In the genomic region with DNA sequence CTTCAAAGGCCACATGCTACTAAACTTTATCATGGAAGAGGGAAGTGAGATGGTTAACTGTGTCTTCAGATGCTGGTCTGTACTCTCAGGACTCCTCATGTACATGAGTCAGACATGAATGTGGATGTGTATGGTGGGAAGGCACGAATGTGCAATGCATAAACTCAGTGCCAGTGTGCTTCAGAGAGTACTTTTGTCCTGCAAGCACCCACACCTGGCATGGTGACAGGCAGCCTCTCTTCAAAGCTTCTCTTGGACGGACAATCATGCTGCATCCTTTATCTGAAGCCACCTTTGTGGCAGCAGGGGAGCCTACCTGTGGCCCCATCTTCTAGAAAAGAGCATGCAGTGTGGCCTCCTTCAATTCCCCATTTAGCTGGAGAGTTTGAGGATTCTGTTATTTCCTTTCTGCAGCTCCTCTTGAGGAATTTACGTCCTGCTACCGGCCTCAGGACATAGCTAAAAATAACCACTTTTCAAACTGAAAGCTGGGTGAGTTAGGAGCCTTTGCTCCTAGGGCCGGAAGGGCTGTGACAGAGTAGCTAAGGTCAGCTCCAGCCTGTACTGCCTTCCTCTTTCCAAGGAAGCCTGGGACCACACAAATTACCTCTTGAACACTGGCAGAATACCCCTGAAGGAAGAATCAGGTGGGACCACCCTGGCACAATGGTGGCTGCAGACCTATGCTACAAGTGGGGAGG, we compare ENCODE assay signal across 12 mouse cellular contexts. TPM values are rescaled to one million over a fixed set of nuclear protein-coding genes. Genes with fewer than 3 reads are reported as not detected.
DNase-seq lines count a peak whose midpoint lies in the region; ATAC-seq and TF ChIP-seq lines count a peak whose summit lies in the region.
"Had no signal": no experiment of that assay in that cellular context is flagged by ENCODE, and none has a peak within 500 bp of the region (broad histone marks: within the 10 kb centered on the region; RNA-seq: fewer than 3 reads in every experiment).

No protein-coding gene starts in this region.

- DNase-seq in NIH3T3 (ENCODE audit: low read depth), result peak; percentile 26
- DNase-seq in kidney, adult 9 months, result peak; percentile 67
- DNase-seq in ovary, postnatal 36 days (ENCODE audit: low spot score), result no peak
- DNase-seq in embryo, embryonic 11 days, result no peak
- DNase-seq in thymus, postnatal 0 days (ENCODE audit: low spot score), result no peak

- ATAC-seq in intestine, embryonic 15.5 days, result no peak
- ATAC-seq in intestine, postnatal 0 days, result no peak
- ATAC-seq: midbrain, embryonic 16.5 days had no signal

- peaks cover 2% of the 10 kb centered on the region; the same call in 1 of the 2 replicates for H3K4me1 ChIP-seq in intestine, embryonic 15.5 days (replicated peaks)
- H3K4me1 ChIP-seq in intestine, postnatal 0 days (replicated peaks; ENCODE audit: control insufficient read depth, insufficient read depth, low read length), result no peaks in the 10 kb centered on the region
- peaks cover 19% of the 10 kb centered on the region for H3K4me1 ChIP-seq in cortical plate, adult 2 months (ENCODE audit: control insufficient read depth, insufficient read depth, low read length)

- peak overlapping the region; percentile 54; the same call in 1 of the 2 replicates for H3K27ac ChIP-seq in intestine, embryonic 15.5 days
- no peak overlapping the region for H3K27ac ChIP-seq in intestine, postnatal 0 days (ENCODE audit: low read depth, low read length)
- H3K27ac ChIP-seq in cortical plate, adult 2 months (ENCODE audit: insufficient read depth, low read length), result peak overlapping the region; percentile 74
- H3K27ac ChIP-seq: hindbrain, embryonic 15.5 days; limb, embryonic 12.5 days had no signal

- no peaks in the 10 kb centered on the region for H3K27me3 ChIP-seq in intestine, embryonic 15.5 days (replicated peaks)
- no peaks in the 10 kb centered on the region for H3K27me3 ChIP-seq in intestine, postnatal 0 days (replicated peaks; ENCODE audit: control insufficient read depth, insufficient read depth, low read length)
- H3K27me3 ChIP-seq: hindbrain, embryonic 15.5 days; limb, embryonic 12.5 days had no signal

- 0 out of 2 replicates have a peak, but pooled peaks cover 7% of the 10 kb centered on the region for H3K36me3 ChIP-seq in intestine, embryonic 15.5 days
- peaks cover 17% of the 10 kb centered on the region for H3K36me3 ChIP-seq in intestine, postnatal 0 days (ENCODE audit: control insufficient read depth, insufficient read depth)
- H3K36me3 ChIP-seq: G1E had no signal

- no peak overlapping the region for H3K4me3 ChIP-seq in intestine, embryonic 15.5 days (replicated peaks)
- H3K4me3 ChIP-seq in intestine, postnatal 0 days (ENCODE audit: low read depth, low read length), result no peak overlapping the region
- no peak overlapping the region for H3K4me3 ChIP-seq in cortical plate, adult 2 months (ENCODE audit: insufficient read depth, low read length)
- H3K4me3 ChIP-seq: hindbrain, embryonic 15.5 days; limb, embryonic 12.5 days had no signal

- no peaks in the 10 kb centered on the region for H3K9me3 ChIP-seq in intestine, embryonic 15.5 days
- no peaks in the 10 kb centered on the region for H3K9me3 ChIP-seq in intestine, postnatal 0 days (ENCODE audit: control insufficient read depth)
- H3K9me3 ChIP-seq: G1E; hindbrain, embryonic 15.5 days; limb, embryonic 12.5 days had no signal

- no peak for TF ChIP-seq POLR2A in cortical plate, adult 2 months (IDR thresholded peaks at IDR 0.05; ENCODE audit: extremely low read depth, insufficient read depth, low read length)

- no peak for TF ChIP-seq CTCF in intestine, postnatal 0 days (IDR thresholded peaks at IDR 0.05; ENCODE audit: low read depth)
- TF ChIP-seq CTCF in cortical plate, adult 2 months (IDR thresholded peaks at IDR 0.05; ENCODE audit: extremely low read depth, insufficient read depth, low read length), result no peak

- WGBS in intestine, embryonic 15.5 days, result 43% methylated on average over 5 of the region's 5 CpGs
- 53% methylated on average over 5 of the region's 5 CpGs for WGBS in intestine, postnatal 0 days

- no peak overlapping the region for H3K9ac ChIP-seq in intestine, embryonic 15.5 days
- H3K9ac ChIP-seq in intestine, postnatal 0 days (ENCODE audit: low read depth, low read length), result no peak overlapping the region
- H3K9ac ChIP-seq: hindbrain, embryonic 15.5 days; limb, embryonic 12.5 days had no signal

- H3K4me2 ChIP-seq in intestine, embryonic 15.5 days (replicated peaks), result no peak overlapping the region
- no peak overlapping the region for H3K4me2 ChIP-seq in intestine, postnatal 0 days (replicated peaks; ENCODE audit: low read depth)
- H3K4me2 ChIP-seq: hindbrain, embryonic 15.5 days; limb, embryonic 12.5 days had no signal

RNA-seq across cellular contexts. Expression of a gene that starts 23.7 kb away (rescaled TPM):
- polyA plus RNA-seq in intestine, embryonic 15.5 days (2015; fragmentation: Nextera tagmentation; extraction: Ambion mirVana), result 5.6 and 5.9 TPM in 2 replicates
- polyA plus RNA-seq in intestine, postnatal 0 days (2015; fragmentation: Nextera tagmentation; extraction: Ambion mirVana), result 4.1 and 4.6 TPM in 2 replicates
- polyA plus RNA-seq in cortical plate, adult 2 months (2012; rRNA removed), result 34.7 and 36.7 TPM in 2 replicates
- polyA plus RNA-seq in thymus, postnatal 0 days (2015; fragmentation: Nextera tagmentation; extraction: Ambion mirVana), result 0.87 and 0.95 TPM in 2 replicates
- polyA plus RNA-seq: G1E had no signal

Comparison
In these comparisons a context has a peak if more than half of its experiments do, and no peak if none do; other contexts are left out.
1. DNase-seq: peak in NIH3T3 (single experiment) and kidney, adult 9 months (single experiment); none in ovary, postnatal 36 days (single experiment), embryo, embryonic 11 days (single experiment) and thymus, postnatal 0 days (single experiment).